Mouse (Mus musculus): ENCODE measurements around the gene Akap7.

DNA sequence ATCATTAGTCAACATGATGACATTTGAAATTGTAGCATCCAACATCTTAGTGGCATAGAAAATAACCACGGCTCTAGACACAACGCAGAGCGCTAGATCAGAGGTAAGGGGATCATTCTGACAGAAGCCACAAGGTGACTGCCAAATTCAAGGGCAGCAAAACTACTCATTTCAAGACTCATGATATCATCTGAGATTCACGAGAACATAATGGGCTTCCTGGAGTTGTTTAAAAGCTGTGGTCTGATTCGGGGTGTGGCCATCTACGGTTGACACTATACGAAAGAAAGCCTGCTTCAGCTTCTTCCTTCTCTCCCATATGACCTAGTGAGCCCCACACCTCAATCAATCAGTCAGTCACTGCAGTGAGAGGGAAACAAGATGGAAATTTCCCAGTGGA is 107.0 kb downstream of the Akap7 start:
- TF ChIP-seq CTCF (IDR thresholded peaks at IDR 0.05; ENCODE audit: insufficient read depth, low read length) = no peak
- TF ChIP-seq POLR2A (IDR thresholded peaks at IDR 0.05; ENCODE audit: borderline replicate concordance, extremely low read depth, low read depth, low read length) = no peak

Measured in lung, adult 2 months (tissue).